Mouse (Mus musculus) megakaryocyte, embryonic 14.5 days (primary cell): ENCODE measurements at regions not wholly inside any gene's neighbourhood (a gene's known extent, or its start where the extent isn't known, plus 50 kb on each side); places are given as distances from the start of the nearest gene placed in this dataset.

Experiments
- FLI1 ChIP-seq: IDR thresholded peaks from 2 replicates; pipeline ENCODE4 v1.6.1; 2012; ENCODE audit warnings: low read length, inconsistent platforms, mixed read lengths
- GATA1 ChIP-seq: IDR thresholded peaks from 3 replicates; pipeline ENCODE4 v1.6.1; 2012; ENCODE audit warnings: mixed read lengths, low read length, inconsistent platforms, borderline replicate concordance

GRCm38 (mm10) chr13:112105953-112106352, 182.3 kb upstream of the Ankrd55 start:
- TF ChIP-seq GATA1 (no peak), FLI1 (no peak)
